ENCODE assay signal across 10 mouse cellular contexts in genomic region chr11:32676777-32677176, GRCm38 (mm10). TPM values are rescaled to one million over a fixed set of nuclear protein-coding genes. Genes with fewer than 3 reads are reported as not detected.
DNase-seq lines count a peak whose midpoint lies in the region; ATAC-seq lines count a peak whose summit lies in the region.
"Had no signal": no experiment of that assay in that cellular context is flagged by ENCODE, and none has a peak within 500 bp of the region (broad histone marks: within the 10 kb centered on the region; RNA-seq: fewer than 3 reads in every experiment).

No protein-coding gene starts in this region.

- peaks cover 64% of the 10 kb centered on the region for H3K4me1 ChIP-seq in heart, embryonic 13.5 days
- H3K4me1 ChIP-seq in kidney, embryonic 14.5 days (ENCODE audit: control insufficient read depth, insufficient read depth, low read length): 0 out of 2 replicates have a peak, but pooled peaks cover 6% of the 10 kb centered on the region

- no peaks in the 10 kb centered on the region for H3K27me3 ChIP-seq in heart, embryonic 13.5 days (replicated peaks)
- H3K27me3 ChIP-seq in kidney, embryonic 14.5 days (ENCODE audit: control insufficient read depth, insufficient read depth, low read length): no peaks in the 10 kb centered on the region

- WGBS in heart, embryonic 13.5 days: 24% methylated on average over 3 of the region's 3 CpGs
- WGBS in kidney, embryonic 14.5 days: 64% methylated on average over 3 of the region's 3 CpGs

- no peaks in the 10 kb centered on the region for H3K36me3 ChIP-seq in heart, embryonic 13.5 days
- no peaks in the 10 kb centered on the region for H3K36me3 ChIP-seq in kidney, embryonic 14.5 days (ENCODE audit: control insufficient read depth, insufficient read depth, low read length)

- H3K4me2 ChIP-seq in heart, embryonic 13.5 days: peak overlapping the region; percentile 42
- no peak overlapping the region for H3K4me2 ChIP-seq in kidney, embryonic 14.5 days (replicated peaks; ENCODE audit: low read depth, low read length)
- H3K4me2 ChIP-seq: hindbrain, embryonic 14.5 days had no signal

- H3K4me3 ChIP-seq in heart, embryonic 13.5 days: no peak overlapping the region
- no peak overlapping the region for H3K4me3 ChIP-seq in kidney, embryonic 14.5 days (ENCODE audit: low read length)

- no peaks in the 10 kb centered on the region for H3K9me3 ChIP-seq in heart, embryonic 13.5 days
- no peaks in the 10 kb centered on the region for H3K9me3 ChIP-seq in kidney, embryonic 14.5 days (ENCODE audit: control insufficient read depth, low read length)

- H3K9ac ChIP-seq in heart, embryonic 13.5 days: 0 out of 2 replicates have a peak overlapping the region, but pooled peaks have one; percentile 7
- no peak overlapping the region for H3K9ac ChIP-seq in kidney, embryonic 14.5 days (ENCODE audit: low read depth, low read length)
- H3K9ac ChIP-seq: hindbrain, embryonic 14.5 days had no signal

- H3K27ac ChIP-seq in heart, embryonic 13.5 days (replicated peaks): peak overlapping the region; percentile 60
- no peak overlapping the region for H3K27ac ChIP-seq in kidney, embryonic 14.5 days (ENCODE audit: low read depth, low read length)
- H3K27ac ChIP-seq: hindbrain, embryonic 14.5 days had no signal

- peak; percentile 96 for ATAC-seq in frontal cortex, adult (ENCODE audit: low TSS enrichment)
- ATAC-seq in heart, embryonic 13.5 days (ENCODE audit: extremely low read depth, insufficient number of reproducible peaks, low FRiP score, low TSS enrichment): no peak
- ATAC-seq in megakaryocyte progenitor cell, adult 5-6 weeks (replicated peaks; ENCODE audit: poor library complexity): peak; percentile 9; the same call in 1 of the 2 replicates
- ATAC-seq in kidney, embryonic 14.5 days (ENCODE audit: low FRiP score, low TSS enrichment): no peak
- no peak for ATAC-seq in granulocyte monocyte progenitor cell, adult 5-6 weeks (replicated peaks; ENCODE audit: poor library complexity, severe bottlenecking)

- DNase-seq in layer of hippocampus, adult 11-12 months (ENCODE audit: low spot score): peak; percentile 35
- no peak for DNase-seq in layer of hippocampus, postnatal 25 days (ENCODE audit: extremely low spot score in 1 of 2, low spot score in 1 of 2)
- DNase-seq in adrenal gland, postnatal 36 days: no peak
- DNase-seq: layer of hippocampus, adult 9-11 months had no signal

RNA-seq across cellular contexts. Expression of gene Fbxw11, which starts 34.3 kb away (rescaled TPM):
- 100 to 1,000 TPM; 139 to 150 TPM for total RNA-seq in layer of hippocampus, postnatal 25 days (2021)
- 59.6 and 60.8 TPM in 2 replicates for polyA plus RNA-seq in heart, embryonic 13.5 days (2015; fragmentation: Nextera tagmentation; extraction: Ambion mirVana)
- 35.5 and 44.0 TPM in 2 replicates for total RNA-seq in megakaryocyte progenitor cell, adult 5-6 weeks (2015)
- total RNA-seq in megakaryocyte progenitor cell, adult 5-6 weeks (2017): 62.3 and 72.8 TPM in 2 replicates
- polyA plus RNA-seq in kidney, embryonic 14.5 days (2014; fragmentation: Nextera tagmentation; extraction: Ambion mirVana): 40.2 and 85.6 TPM in 2 replicates
- total RNA-seq in granulocyte monocyte progenitor cell, adult 5-6 weeks (2014; fragmentation: Nextera tagmentation): 35.4 and 46.8 TPM in 2 replicates
- 60.4 and 62.0 TPM in 2 replicates for total RNA-seq in granulocyte monocyte progenitor cell, adult 5-6 weeks (2017)
- total RNA-seq in adrenal gland, postnatal 36 days (2021): 100 to 1,000 TPM; 107 to 111 TPM

Comparison
In these comparisons a context has a peak if more than half of its experiments do, and no peak if none do; other contexts are left out.
1. ATAC-seq: peak in frontal cortex, adult (single experiment) and megakaryocyte progenitor cell, adult 5-6 weeks (single experiment); none in heart, embryonic 13.5 days (single experiment), kidney, embryonic 14.5 days (single experiment) and granulocyte monocyte progenitor cell, adult 5-6 weeks (single experiment).